Mouse (Mus musculus) lung, adult 18-20 months (tissue): ENCODE results near the gene Mvk.

Experiments
- DNase-seq, 2 experiments: peaks; one replicate each; pipeline ENCODE4 v3.0.0; 2022; ENCODE audit warnings: mixed read lengths in 2 of 2

The Mvk gene

GRCm38 (mm10) chr5:114443566-114444367 is at the start of gene Mvk, which contains the start of gene Mmab:
Gene Mvk (plus strand): TSS chr5:114444269.
Gene Mmab (minus strand): TSS chr5:114444060.
- DNase-seq, result peak; percentile 98 to 99

- no peak for DNase-seq
Observed at GRCm38 (mm10) chr5:114406592-114406991, 37.5 kb upstream of the Mvk start.

GRCm38 (mm10) chr5:114407269-114407668 is 36.8 kb upstream of the Mvk start:
- no peak for DNase-seq

DNA sequence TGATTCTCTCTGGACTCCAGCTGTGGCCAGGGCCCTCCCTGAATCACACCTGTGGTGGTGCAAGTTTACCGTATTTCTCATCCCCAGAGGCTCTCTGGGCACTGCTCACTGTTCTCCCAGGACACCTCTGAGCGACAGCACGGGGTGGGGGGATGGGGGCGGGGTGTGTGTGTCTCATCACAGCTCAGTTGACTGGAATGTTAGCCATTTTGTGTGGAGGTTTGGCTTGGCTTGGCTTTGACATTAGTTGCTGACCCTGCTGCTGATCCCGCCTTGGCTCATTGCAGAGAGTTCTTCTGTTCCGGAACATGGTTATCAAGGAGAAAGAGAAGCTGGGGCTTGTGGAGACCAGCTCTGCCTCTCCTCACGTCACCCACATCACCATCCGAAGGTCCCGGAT is 36.3 kb upstream of the Mvk start:
- DNase-seq, result no peak

DNA sequence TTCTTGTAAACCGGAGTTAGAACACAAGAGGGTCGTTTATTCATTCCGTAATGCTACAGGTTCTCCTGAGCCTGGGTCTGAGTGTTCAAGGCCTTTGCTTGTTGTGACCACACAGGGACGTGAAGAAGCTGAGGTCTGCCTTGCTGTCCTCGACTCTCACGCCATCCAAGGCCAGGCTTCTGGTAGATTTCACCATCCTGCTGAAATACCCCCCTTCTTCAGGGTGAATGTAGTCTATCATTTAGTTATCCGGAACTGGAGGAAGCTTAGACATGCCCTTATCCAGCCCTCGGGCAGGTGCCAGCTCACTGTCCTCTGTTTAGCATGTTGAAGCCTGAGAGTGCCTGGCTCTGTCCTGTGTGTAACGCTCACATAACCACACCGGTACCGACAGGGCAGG is 35.2 kb upstream of the Mvk start:
- DNase-seq, result no peak

DNA sequence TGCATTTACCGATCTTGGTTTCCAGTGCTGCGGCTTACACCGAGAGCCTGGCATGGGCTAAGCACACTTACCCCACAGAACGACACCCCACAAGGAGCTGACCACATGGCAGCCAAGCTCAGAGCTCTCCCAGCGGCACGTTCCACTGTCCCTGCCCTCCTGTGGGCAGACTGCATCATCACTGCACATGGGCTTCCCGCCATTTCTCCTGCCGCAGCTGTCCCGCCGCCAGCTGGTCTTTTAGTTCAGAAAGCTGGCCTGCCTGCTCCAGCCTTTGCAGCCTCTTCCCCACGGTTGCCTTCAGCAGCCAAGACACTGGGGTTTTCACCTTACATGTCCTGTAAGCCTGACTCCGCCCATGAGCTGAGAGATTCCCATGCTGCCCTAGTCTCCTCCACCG is 33.6 kb upstream of the Mvk start:
- DNase-seq, result no peak

DNA sequence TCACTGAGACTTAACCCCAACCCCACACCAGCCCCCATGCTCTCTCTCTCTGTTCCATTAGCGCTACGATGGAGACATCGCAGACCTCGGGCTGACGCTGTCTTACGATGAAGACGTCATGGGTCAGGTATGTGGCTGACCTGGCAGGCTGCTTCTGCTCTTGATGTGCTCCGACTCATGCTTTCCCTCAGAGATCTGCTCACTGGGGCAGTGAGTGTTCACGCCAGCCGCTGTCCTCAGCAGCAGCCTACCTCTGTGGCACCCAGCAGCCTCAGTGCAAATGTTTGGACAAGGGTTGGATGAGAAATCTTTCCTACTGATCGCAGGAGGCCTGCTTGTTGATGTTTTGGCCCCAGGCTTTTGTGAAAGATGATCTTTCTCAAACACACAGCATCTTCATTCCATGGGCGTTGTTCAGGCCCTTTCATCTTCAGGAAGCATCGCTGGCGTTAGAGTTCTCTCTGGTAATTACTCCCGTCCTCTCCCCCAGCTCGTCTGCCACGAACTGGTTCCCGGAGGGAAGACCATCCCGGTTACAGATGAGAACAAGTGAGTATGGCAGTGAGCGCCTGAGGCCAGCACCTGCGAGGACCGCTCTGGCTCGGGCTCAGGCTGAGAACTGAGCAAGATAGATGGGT is 31.6 kb upstream of the Mvk start:
- DNase-seq, result peak; percentile 41 to 52

- DNase-seq, result peak; percentile 66 to 80
Observed at GRCm38 (mm10) chr5:114413067-114413735, 30.9 kb upstream of the Mvk start.

GRCm38 (mm10) chr5:114415606-114416005 is 28.5 kb upstream of the Mvk start:
- no peak for DNase-seq

DNA sequence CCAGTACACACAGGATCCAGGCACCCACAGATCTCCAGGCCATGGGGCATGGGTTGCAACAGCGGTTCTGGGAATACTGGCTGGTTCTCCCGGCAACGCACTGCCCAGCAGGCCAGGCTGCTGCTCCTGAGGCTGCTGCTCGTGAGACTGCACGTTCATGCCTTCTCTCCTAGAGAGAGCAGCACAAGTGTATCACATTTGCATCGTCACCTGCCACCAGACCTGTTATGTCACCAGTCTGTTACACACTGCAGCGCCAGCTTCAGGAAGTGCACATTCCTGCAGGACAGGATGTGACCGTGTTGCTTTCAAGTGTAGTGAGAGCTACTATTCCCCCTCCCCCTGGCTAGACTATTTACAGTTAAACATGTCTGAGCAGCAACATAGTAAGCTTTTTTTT is 27.2 kb upstream of the Mvk start:
- DNase-seq, result no peak

DNA sequence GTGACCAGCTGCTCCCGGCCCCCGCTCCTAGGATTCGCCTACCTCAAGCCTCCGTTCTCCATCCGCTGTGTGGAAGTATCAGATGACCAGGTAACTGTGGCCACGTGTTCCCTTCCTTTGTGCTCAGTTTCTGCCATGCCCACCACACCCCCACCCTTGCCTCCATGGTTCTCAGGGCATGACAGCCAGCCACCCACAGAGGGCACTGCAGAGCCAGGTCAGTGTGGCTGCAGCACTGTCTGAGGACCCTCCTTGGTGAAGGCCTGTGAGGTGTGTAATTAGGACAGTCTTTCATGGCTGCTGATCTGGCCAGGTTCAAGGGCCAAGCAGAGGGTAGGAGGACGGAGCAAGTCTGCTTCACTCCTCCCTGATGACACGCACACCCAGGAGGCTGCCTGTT is 25.5 kb upstream of the Mvk start:
- DNase-seq, result no peak

- DNase-seq, result peak in 1 of 2 experiments; percentile 40
Observed at GRCm38 (mm10) chr5:114421561-114422298, 22.3 kb upstream of the Mvk start.

DNA sequence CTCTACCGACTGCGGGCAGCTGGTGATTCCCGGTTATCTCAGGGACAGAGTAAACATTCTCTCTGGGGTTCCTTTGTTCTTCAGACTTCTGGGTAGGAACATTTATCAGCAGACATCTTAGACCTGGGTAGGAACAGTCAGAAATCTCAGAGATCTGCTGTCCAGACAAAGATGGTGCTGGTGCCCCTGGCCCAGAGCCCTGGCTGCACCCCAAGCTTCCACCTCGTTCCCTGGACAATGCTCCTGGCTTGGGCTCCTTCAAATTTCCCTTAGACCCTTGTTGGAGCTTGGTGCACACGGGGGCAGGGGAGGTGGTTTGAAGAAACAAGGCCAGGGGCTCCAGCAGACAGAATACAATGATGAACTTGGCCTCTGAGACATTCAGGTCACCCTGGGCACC is 21.5 kb upstream of the Mvk start:
- no peak for DNase-seq

GRCm38 (mm10) chr5:114423961-114424360 is 20.1 kb upstream of the Mvk start:
- no peak for DNase-seq

GRCm38 (mm10) chr5:114426732-114427131 is 17.3 kb upstream of the Mvk start:
- no peak for DNase-seq

- DNase-seq, result no peak
Observed at GRCm38 (mm10) chr5:114428621-114429020, 15.4 kb upstream of the Mvk start.

DNA sequence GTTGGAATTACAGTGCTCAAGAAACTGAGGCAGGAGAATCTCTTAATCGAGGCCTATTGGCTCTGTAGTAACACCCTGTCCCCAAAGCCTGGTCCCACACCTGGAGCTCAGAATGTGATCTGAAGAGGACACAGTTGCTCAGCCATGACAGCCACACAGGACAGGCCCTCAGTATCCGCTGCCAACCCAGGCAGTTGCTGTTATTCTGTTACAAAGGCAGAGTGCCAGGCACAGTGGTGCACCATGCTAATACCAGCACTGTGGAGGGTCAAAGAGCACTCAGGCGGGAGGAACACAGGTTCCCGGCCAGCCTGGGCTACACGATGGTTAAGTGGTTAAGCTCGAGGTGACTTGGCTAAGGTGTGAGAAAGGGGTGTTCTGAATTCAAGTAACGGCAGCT is 14.3 kb upstream of the Mvk start:
- no peak for DNase-seq

- no peak for DNase-seq
Observed at GRCm38 (mm10) chr5:114434359-114434758, 9.7 kb upstream of the Mvk start.

DNA sequence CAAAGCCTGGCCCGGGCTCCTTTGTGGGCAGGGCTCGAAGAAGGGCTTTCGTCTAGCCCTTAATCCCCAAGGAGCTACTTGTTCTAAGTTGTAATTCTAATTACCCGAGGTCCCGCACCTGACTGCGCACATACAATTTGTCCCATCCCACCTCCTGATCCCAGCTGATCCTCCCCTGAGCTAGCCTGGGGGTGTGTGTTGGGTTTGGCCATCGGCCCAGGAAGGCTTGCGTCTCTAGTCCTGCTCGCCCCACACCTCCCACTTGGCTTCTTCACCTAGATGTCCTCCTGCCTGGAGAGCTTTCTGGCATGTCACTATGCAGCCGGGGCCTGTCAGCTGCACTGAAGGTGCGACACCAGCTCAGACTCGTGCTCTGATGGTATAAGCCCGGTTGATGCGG is 8.5 kb upstream of the Mvk start:
- DNase-seq, result no peak

DNA sequence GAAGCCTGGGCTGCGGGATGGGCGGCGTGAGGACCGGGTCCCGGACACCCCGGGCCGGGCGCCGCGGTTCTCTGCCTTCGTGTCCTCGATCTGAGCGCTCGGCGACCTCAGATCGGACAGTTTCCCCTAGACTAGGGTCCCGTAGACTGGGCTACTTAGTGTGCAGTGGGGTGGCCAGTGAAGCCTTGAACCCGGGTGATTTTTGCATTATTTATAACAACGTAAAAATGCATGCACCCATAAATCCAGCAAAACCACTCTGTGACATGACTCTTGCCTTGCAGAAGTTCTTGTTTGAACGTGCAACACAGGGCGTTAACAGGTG is 261 bp downstream of the Mvk start:
- DNase-seq, result no peak

DNA sequence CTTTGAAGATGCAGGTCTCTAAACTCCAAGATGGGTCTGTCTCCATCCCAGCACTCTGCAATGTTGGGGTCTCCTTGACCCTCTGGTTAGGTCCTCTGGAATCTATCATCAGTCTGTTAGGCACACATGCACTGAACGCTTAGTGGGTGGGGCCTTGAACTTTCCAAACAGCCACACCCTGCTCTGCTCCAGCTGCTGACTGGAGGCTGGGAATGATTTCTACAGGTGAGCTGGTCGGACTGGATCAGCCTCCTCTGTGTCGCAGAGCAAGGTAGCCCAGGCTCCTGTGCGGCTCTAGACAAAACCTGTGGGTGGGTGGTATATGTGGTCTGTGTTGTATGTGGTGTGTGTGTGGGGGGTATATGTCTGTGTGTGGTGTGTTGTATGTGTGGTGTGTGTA is 4.9 kb downstream of the Mvk start:
- DNase-seq, result peak; percentile 15 to 21

GRCm38 (mm10) chr5:114456287-114456686 is 12.2 kb downstream of the Mvk start:
- DNase-seq, result no peak

- no peak for DNase-seq
Observed at GRCm38 (mm10) chr5:114456995-114457605, 13.0 kb downstream of the Mvk start.
